Mouse (Mus musculus): Measurements from ENCODE around the gene Mfsd13b. TPM values are rescaled to one million over a fixed set of nuclear protein-coding genes. Genes with fewer than 3 reads are reported as not detected.

The Mfsd13b gene
- polyA plus RNA-seq, 1 experiment from 2014 or later = not detected

GRCm38 (mm10) chr7:120999021-120999530 lies 16.8 kb downstream of the Mfsd13b start:
- ATAC-seq (replicated peaks; ENCODE audit: low FRiP score) = no peak
- no peaks in the 10 kb centered on the region for H3K4me1 ChIP-seq
- H3K27ac ChIP-seq = no peak overlapping the region
- H3K4me2 ChIP-seq = no peak overlapping the region
- no peak overlapping the region for H3K4me3 ChIP-seq (replicated peaks)
- no peaks in the 10 kb centered on the region for H3K36me3 ChIP-seq
- no peaks in the 10 kb centered on the region for H3K27me3 ChIP-seq
- H3K9ac ChIP-seq = no peak overlapping the region
- no peaks in the 10 kb centered on the region for H3K9me3 ChIP-seq (replicated peaks)
- WGBS = 81% methylated on average over 2 of the region's 2 CpGs

GRCm38 (mm10) chr7:121000065-121000822 lies 17.9 kb downstream of the Mfsd13b start:
- no peak overlapping the region for H3K4me2 ChIP-seq
- no peaks in the 10 kb centered on the region for H3K4me1 ChIP-seq
- no peak for ATAC-seq (replicated peaks; ENCODE audit: low FRiP score)
- WGBS = 69% methylated on average over 3 of the region's 3 CpGs
- H3K9ac ChIP-seq = no peak overlapping the region
- H3K9me3 ChIP-seq (replicated peaks) = no peaks in the 10 kb centered on the region
- no peaks in the 10 kb centered on the region for H3K36me3 ChIP-seq
- no peak overlapping the region for H3K4me3 ChIP-seq (replicated peaks)
- H3K27ac ChIP-seq = peak overlapping the region; percentile 51; the same call in 1 of the 2 replicates
- H3K27me3 ChIP-seq = no peaks in the 10 kb centered on the region

GRCm38 (mm10) chr7:121001879-121002278 lies 19.6 kb downstream of the Mfsd13b start:
- H3K4me3 ChIP-seq (replicated peaks) = no peak overlapping the region
- 85% methylated on average over 3 of the region's 3 CpGs for WGBS
- no peak overlapping the region for H3K4me2 ChIP-seq
- no peak overlapping the region for H3K27ac ChIP-seq
- no peaks in the 10 kb centered on the region for H3K9me3 ChIP-seq (replicated peaks)
- no peak for ATAC-seq (replicated peaks; ENCODE audit: low FRiP score)
- H3K36me3 ChIP-seq = no peaks in the 10 kb centered on the region
- H3K27me3 ChIP-seq = no peaks in the 10 kb centered on the region
- H3K9ac ChIP-seq = no peak overlapping the region
- H3K4me1 ChIP-seq = 0 out of 2 replicates have a peak, but pooled peaks cover 2% of the 10 kb centered on the region

GRCm38 (mm10) chr7:121002407-121002928 lies 20.2 kb downstream of the Mfsd13b start:
- WGBS = 82% methylated on average over 5 of the region's 5 CpGs
- no peak for ATAC-seq (replicated peaks; ENCODE audit: low FRiP score)
- Histone ChIP-seq H3K9me3 (replicated peaks) (no peaks in the 10 kb centered on the region), H3K4me2 (no peak overlapping the region), H3K9ac (no peak overlapping the region), H3K27ac (no peak overlapping the region), H3K36me3 (no peaks in the 10 kb centered on the region), H3K4me3 (replicated peaks) (no peak overlapping the region), H3K4me1 (0 out of 2 replicates have a peak, but pooled peaks cover 2% of the 10 kb centered on the region), H3K27me3 (no peaks in the 10 kb centered on the region)

GRCm38 (mm10) chr7:121003793-121004418 lies 21.6 kb downstream of the Mfsd13b start:
- Histone ChIP-seq H3K36me3 (no peaks in the 10 kb centered on the region), H3K9me3 (replicated peaks) (no peaks in the 10 kb centered on the region), H3K27ac (no peak overlapping the region), H3K4me1 (0 out of 2 replicates have a peak, but pooled peaks cover 2% of the 10 kb centered on the region), H3K27me3 (no peaks in the 10 kb centered on the region), H3K4me3 (replicated peaks) (no peak overlapping the region), H3K9ac (no peak overlapping the region), H3K4me2 (no peak overlapping the region)
- 73% methylated on average over 4 of the region's 4 CpGs for WGBS
- ATAC-seq (replicated peaks; ENCODE audit: low FRiP score) = peak; percentile 40; the same call in 1 of the 2 replicates

DNA sequence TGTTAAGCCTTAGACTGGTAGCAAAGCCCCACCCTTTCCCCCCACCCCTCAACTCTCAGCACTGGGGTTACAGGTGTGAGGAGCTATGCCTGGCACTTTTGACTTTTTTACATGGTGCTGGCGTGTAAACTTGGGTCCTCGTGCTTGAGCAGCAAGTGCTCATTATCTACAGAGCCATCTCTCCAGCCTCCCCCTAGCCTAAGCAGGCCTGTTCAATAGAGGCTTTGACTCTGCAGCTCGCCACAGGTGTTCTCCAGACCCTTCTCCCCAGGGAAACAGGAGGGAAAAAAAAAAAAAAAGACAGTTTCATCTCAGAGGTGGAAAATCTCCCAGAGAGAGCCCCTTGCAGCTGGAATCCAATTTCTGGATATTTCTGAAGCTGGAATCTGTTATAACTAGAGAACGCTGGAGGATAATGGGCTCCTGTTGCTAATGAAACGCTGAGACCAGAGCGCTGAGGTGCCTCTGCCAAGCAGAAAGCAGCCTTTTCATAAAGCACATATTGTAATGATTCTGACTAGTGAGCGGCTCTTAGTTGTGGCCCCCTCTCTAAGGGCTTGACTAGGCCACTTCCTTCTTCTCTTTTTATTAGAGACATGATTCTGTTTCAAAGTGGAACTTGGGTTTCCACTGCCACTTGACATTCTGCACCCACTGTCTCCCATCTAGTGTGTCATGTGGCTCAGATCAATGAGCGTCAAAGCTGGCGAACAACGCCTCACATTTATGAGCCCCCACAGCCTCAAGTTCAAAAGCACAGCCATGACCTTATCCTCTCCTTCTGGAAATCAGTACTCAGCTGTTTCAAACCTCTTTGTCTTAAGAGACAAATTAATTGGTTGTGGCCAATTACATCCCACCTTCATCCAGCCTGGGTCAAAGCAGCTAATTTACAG lies 29.7 kb downstream of the Mfsd13b start:
- Histone ChIP-seq H3K4me3 (replicated peaks) (no peak overlapping the region), H3K4me1 (no peaks in the 10 kb centered on the region), H3K9ac (no peak overlapping the region), H3K27me3 (no peaks in the 10 kb centered on the region), H3K9me3 (replicated peaks) (no peaks in the 10 kb centered on the region), H3K4me2 (no peak overlapping the region), H3K27ac (no peak overlapping the region), H3K36me3 (no peaks in the 10 kb centered on the region)
- WGBS = 57% methylated on average over 10 of the region's 10 CpGs
- ATAC-seq (replicated peaks; ENCODE audit: low FRiP score) = no peak

GRCm38 (mm10) chr7:121014486-121014885 lies 32.2 kb downstream of the Mfsd13b start:
- H3K4me2 ChIP-seq = no peak overlapping the region
- H3K4me1 ChIP-seq = no peaks in the 10 kb centered on the region
- no peak overlapping the region for H3K27ac ChIP-seq
- 89% methylated on average over 10 of the region's 10 CpGs for WGBS
- H3K9ac ChIP-seq = no peak overlapping the region
- H3K9me3 ChIP-seq (replicated peaks) = no peaks in the 10 kb centered on the region
- no peak overlapping the region for H3K4me3 ChIP-seq (replicated peaks)
- no peak for ATAC-seq (replicated peaks; ENCODE audit: low FRiP score)
- no peaks in the 10 kb centered on the region for H3K27me3 ChIP-seq
- H3K36me3 ChIP-seq = no peaks in the 10 kb centered on the region

GRCm38 (mm10) chr7:121018778-121019177 lies 36.5 kb downstream of the Mfsd13b start:
- no peak for ATAC-seq (replicated peaks; ENCODE audit: low FRiP score)
- no peak overlapping the region for H3K27ac ChIP-seq

DNA sequence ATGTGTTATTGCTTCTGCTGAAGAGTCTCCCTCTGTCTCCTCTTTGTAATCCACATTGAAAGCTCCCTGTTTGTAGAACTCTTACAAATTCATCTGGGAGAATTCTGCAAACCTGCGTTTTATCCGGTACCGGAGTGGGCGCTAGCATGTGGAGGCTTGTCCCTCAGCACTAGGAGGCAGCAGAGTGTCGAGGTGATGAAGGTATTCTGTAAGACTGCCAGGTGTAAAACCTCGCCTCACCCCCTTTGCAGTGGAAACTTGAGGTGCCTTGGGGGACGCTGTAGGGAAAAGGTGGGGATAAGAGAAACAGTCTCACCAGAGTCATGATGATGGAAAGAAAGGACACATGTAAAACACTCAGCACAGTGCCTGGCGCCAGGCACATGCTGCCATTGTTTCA lies 38.0 kb downstream of the Mfsd13b start:
- Histone ChIP-seq H3K27me3 (no peaks in the 10 kb centered on the region), H3K4me3 (replicated peaks) (no peak overlapping the region), H3K9ac (no peak overlapping the region), H3K36me3 (no peaks in the 10 kb centered on the region), H3K4me2 (no peak overlapping the region), H3K4me1 (no peaks in the 10 kb centered on the region), H3K27ac (no peak overlapping the region), H3K9me3 (replicated peaks) (no peaks in the 10 kb centered on the region)
- WGBS = 34% methylated on average over 8 of the region's 8 CpGs
- no peak for ATAC-seq (replicated peaks; ENCODE audit: low FRiP score)

More at GRCm38 (mm10) chr7:121018778-121019177, 36.5 kb downstream of the Mfsd13b start:
- Histone ChIP-seq H3K9ac (no peak overlapping the region), H3K4me2 (no peak overlapping the region), H3K4me3 (replicated peaks) (no peak overlapping the region), H3K27me3 (no peaks in the 10 kb centered on the region), H3K9me3 (replicated peaks) (no peaks in the 10 kb centered on the region), H3K4me1 (no peaks in the 10 kb centered on the region), H3K36me3 (no peaks in the 10 kb centered on the region)
- 87% methylated on average over 3 of the region's 3 CpGs for WGBS

- no peak for ATAC-seq (replicated peaks; ENCODE audit: low FRiP score)
- no peak overlapping the region for H3K9ac ChIP-seq
- WGBS = 70% methylated on average over 6 of the region's 6 CpGs
- H3K4me2 ChIP-seq = no peak overlapping the region
- H3K9me3 ChIP-seq (replicated peaks) = no peaks in the 10 kb centered on the region
- H3K4me3 ChIP-seq (replicated peaks) = no peak overlapping the region
- no peaks in the 10 kb centered on the region for H3K36me3 ChIP-seq
- peaks cover 2% of the 10 kb centered on the region; the same call in 1 of the 2 replicates for H3K27me3 ChIP-seq
- H3K27ac ChIP-seq = no peak overlapping the region
- no peaks in the 10 kb centered on the region for H3K4me1 ChIP-seq
Observed at GRCm38 (mm10) chr7:121025221-121026008, 43.1 kb downstream of the Mfsd13b start.

GRCm38 (mm10) chr7:121026300-121026699 lies 44.0 kb downstream of the Mfsd13b start:
- no peak for ATAC-seq (replicated peaks; ENCODE audit: low FRiP score)
- no peak overlapping the region for H3K27ac ChIP-seq
- no peak overlapping the region for H3K9ac ChIP-seq
- no peak overlapping the region for H3K4me3 ChIP-seq (replicated peaks)
- H3K4me2 ChIP-seq = no peak overlapping the region
- no peaks in the 10 kb centered on the region for H3K9me3 ChIP-seq (replicated peaks)
- H3K4me1 ChIP-seq = no peaks in the 10 kb centered on the region
- H3K36me3 ChIP-seq = no peaks in the 10 kb centered on the region
- 52% methylated on average over 3 of the region's 3 CpGs for WGBS
- peaks cover 8% of the 10 kb centered on the region; the same call in 1 of the 2 replicates for H3K27me3 ChIP-seq

Data from kidney, embryonic 15.5 days (tissue).